Mouse (Mus musculus) ES-E14 (cell line): Measurements from ENCODE around the gene Myd88. TPM values are rescaled to one million over a fixed set of nuclear protein-coding genes. Genes with fewer than 3 reads are reported as not detected.
"Not testable (repeated sequence)": the region's sequence is repeated elsewhere in the genome, so short reads cannot be mapped to it uniquely, and the experiment has no call there.

Source experiments
- DNase-seq: peaks from one replicate; pipeline ENCODE4 v3.0.0-alpha.2; 2013; ENCODE audit warnings: low read depth, low spot score
- H3K27ac ChIP-seq: 2 replicates; pipeline ENCODE4 v1.5.1; 2012; ENCODE audit warnings: low read depth, mild to moderate bottlenecking, low read length, moderate library complexity, mixed read lengths; ENCODE audit not compliant: poor library complexity, insufficient read depth, severe bottlenecking
- H3K36me3 ChIP-seq: 2 replicates; pipeline ENCODE4 v1.6.1; 2012; ENCODE audit warnings: mild to moderate bottlenecking, low read length, moderate library complexity, mixed read lengths; ENCODE audit not compliant: control insufficient read depth, poor library complexity, insufficient read depth, severe bottlenecking
- H3K4me1 ChIP-seq, 2 experiments: fragments of 150-350 bp in 1 of 2; sonication (generic) in 1 of 2; 2 replicates each; pipeline ENCODE4 v1.6.1; 2012; ENCODE audit warnings: low read length in 2 of 2, mild to moderate bottlenecking in 1 of 2, mixed read lengths in 1 of 2; ENCODE audit not compliant: control insufficient read depth in 2 of 2, insufficient read depth in 2 of 2, poor library complexity in 1 of 2
- H3K4me3 ChIP-seq, 2 experiments: fragments of 150-350 bp in 1 of 2; sonication (generic) in 1 of 2; 2 replicates each; pipeline ENCODE4 v1.5.1; 2012; ENCODE audit warnings: low read length in 2 of 2, low read depth in 1 of 2, mild to moderate bottlenecking in 1 of 2, mixed read lengths in 1 of 2; ENCODE audit not compliant: insufficient read depth in 1 of 2, poor library complexity in 1 of 2, severe bottlenecking in 1 of 2
- H3K9ac ChIP-seq: 2 replicates; pipeline ENCODE4 v1.6.1; 2012; ENCODE audit warnings: low read depth, mild to moderate bottlenecking, low read length, mixed read lengths; ENCODE audit not compliant: poor library complexity, insufficient read depth, severe bottlenecking
- H3K9me3 ChIP-seq: fragments of 150-350 bp; sonication (generic); 2 replicates; pipeline ENCODE4 v1.6.1; 2012; ENCODE audit warnings: low read depth, mild to moderate bottlenecking, low read length; ENCODE audit not compliant: control insufficient read depth, insufficient read depth
- CHD2 ChIP-seq: IDR thresholded peaks from 2 replicates; pipeline ENCODE4 v1.6.1; 2014; ENCODE audit warnings: mild to moderate bottlenecking, low read depth, low read length, inconsistent platforms
- HCFC1 ChIP-seq: IDR thresholded peaks from 2 replicates; pipeline ENCODE4 v1.6.1; 2012; ENCODE audit warnings: low read length, inconsistent platforms, borderline replicate concordance; ENCODE audit not compliant: insufficient read depth
- MAFK ChIP-seq: IDR thresholded peaks from 2 replicates; pipeline ENCODE4 v1.6.1; 2014; ENCODE audit warnings: mild to moderate bottlenecking, low read depth, low read length, inconsistent platforms; ENCODE audit not compliant: insufficient read depth
- ZC3H11A ChIP-seq: IDR thresholded peaks from 2 replicates; pipeline ENCODE4 v1.6.1; 2012; ENCODE audit warnings: low read depth, mild to moderate bottlenecking, inconsistent platforms, low read length, borderline replicate concordance
- ZNF384 ChIP-seq: IDR thresholded peaks from 2 replicates; pipeline ENCODE4 v1.6.1; 2012; ENCODE audit warnings: low read depth, low read length, inconsistent platforms
- in situ Hi-C, 2 experiments: fragments of 600-800 bp; cut with MboI; formaldehyde crosslinking; loops; one replicate each; pipeline ENCODE4 v1.15.1; 2025; ENCODE audit warnings: low sequenced_read_pairs in 2 of 2, inconsistent platforms in 1 of 2; ENCODE audit not compliant: unreplicated experiment in 2 of 2
- total RNA-seq: library from RNA; depleted of rRNA; stranded (reverse); fragments of 300-350 nt; gene quantifications from 2 replicates; pipeline ENCODE4 v1.2.3, GENCODE M21; 2012

The Myd88 gene
- total RNA-seq, 1 experiment: 5.4 TPM

GRCm38 (mm10) chr9:119378231-119378630, 37.0 kb upstream of the Myd88 start:
- in situ Hi-C loops: no loop called here
- peaks cover 0 to 13% of the 10 kb centered on the region in 2 experiments; a peak in 2 of 4 replicates for H3K4me1 ChIP-seq
- no peak for TF ChIP-seq MAFK
- no peak for TF ChIP-seq ZC3H11A
- TF ChIP-seq CHD2: no peak
- TF ChIP-seq ZNF384: no peak
- no peak for TF ChIP-seq HCFC1
- no peak overlapping the region for H3K27ac ChIP-seq
- no peak overlapping the region for H3K4me3 ChIP-seq
- peaks cover 17% of the 10 kb centered on the region for H3K36me3 ChIP-seq
- DNase-seq: no peak
- no peaks in the 10 kb centered on the region for H3K9me3 ChIP-seq
- H3K9ac ChIP-seq: no peak overlapping the region

DNA sequence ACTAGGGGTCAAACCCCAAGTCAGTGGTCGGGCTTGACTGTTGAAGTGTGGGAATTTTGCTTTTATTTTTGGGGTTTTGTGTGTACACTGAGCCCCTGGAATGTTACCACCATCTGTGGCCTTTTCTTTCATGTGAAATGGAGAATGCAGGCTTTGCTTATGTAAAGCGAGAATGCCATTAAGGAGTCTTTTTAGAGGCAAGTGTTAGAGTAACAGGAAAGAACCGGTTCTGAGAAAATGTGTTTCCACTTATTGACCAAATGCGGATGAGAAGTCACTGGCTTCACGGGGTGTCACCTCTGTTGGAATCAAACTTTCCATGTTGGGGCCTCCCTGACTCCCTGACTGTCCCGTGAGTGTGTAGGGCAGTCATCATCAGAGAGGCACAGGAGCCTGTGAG, 34.3 kb upstream of the Myd88 start:
- TF ChIP-seq ZC3H11A: no peak
- no peak for TF ChIP-seq ZNF384
- no peak for TF ChIP-seq HCFC1
- TF ChIP-seq MAFK: no peak
- no peak for TF ChIP-seq CHD2
- no peak for DNase-seq
- in situ Hi-C loops: no loop called here

GRCm38 (mm10) chr9:119375008-119375407, 33.8 kb upstream of the Myd88 start:
- no peak for DNase-seq
- no peak overlapping the region for H3K4me3 ChIP-seq
- H3K27ac ChIP-seq: no peak overlapping the region; the same call in 1 of the 2 replicates
- TF ChIP-seq HCFC1 (no peak), MAFK (no peak), ZNF384 (no peak), ZC3H11A (no peak), CHD2 (no peak)
- peaks cover 7% of the 10 kb centered on the region for H3K36me3 ChIP-seq
- no peak overlapping the region for H3K9ac ChIP-seq
- H3K9me3 ChIP-seq: no peaks in the 10 kb centered on the region
- H3K4me1 ChIP-seq: peaks cover 0 to 13% of the 10 kb centered on the region in 2 experiments; a peak in 2 of 4 replicates
- in situ Hi-C loops: no loop called here

More for the DNA sequence above, 34.3 kb upstream of the Myd88 start:
- Histone ChIP-seq H3K36me3 (peaks cover 11% of the 10 kb centered on the region), H3K9me3 (no peaks in the 10 kb centered on the region), H3K27ac (no peak overlapping the region), H3K4me1 (peaks cover 0 to 13% of the 10 kb centered on the region in 2 experiments; a peak in 2 of 4 replicates), H3K9ac (no peak overlapping the region), H3K4me3 (no peak overlapping the region)

GRCm38 (mm10) chr9:119371251-119371650, 30.0 kb upstream of the Myd88 start:
- no peaks in the 10 kb centered on the region for H3K9me3 ChIP-seq
- no peak overlapping the region for H3K4me3 ChIP-seq
- no peak overlapping the region for H3K27ac ChIP-seq
- in situ Hi-C loops: no loop called here
- no peak for DNase-seq
- H3K9ac ChIP-seq: no peak overlapping the region
- peaks cover 18% of the 10 kb centered on the region for H3K36me3 ChIP-seq
- peaks cover 0 to 13% of the 10 kb centered on the region in 2 experiments; a peak in 2 of 4 replicates for H3K4me1 ChIP-seq
- no peak for TF ChIP-seq ZC3H11A
- no peak for TF ChIP-seq CHD2
- no peak for TF ChIP-seq ZNF384
- no peak for TF ChIP-seq HCFC1
- no peak for TF ChIP-seq MAFK

GRCm38 (mm10) chr9:119370770-119371169, 29.6 kb upstream of the Myd88 start:
- Histone ChIP-seq H3K36me3 (peaks cover 18% of the 10 kb centered on the region), H3K4me1 (peaks cover 0 to 12% of the 10 kb centered on the region in 2 experiments; a peak in 2 of 4 replicates)
- H3K4me3 ChIP-seq, H3K9me3 ChIP-seq, H3K27ac ChIP-seq, DNase-seq, H3K9ac ChIP-seq, in situ Hi-C loops: not testable (repeated sequence)
